Mouse (Mus musculus) kidney, embryonic 14.5 days (tissue): ENCODE data around the gene Cacnb2. TPM values are rescaled to one million over a fixed set of nuclear protein-coding genes. Genes with fewer than 3 reads are reported as not detected.

Experiments
- ATAC-seq: fragments of 200-750 bp; cut with Nextera tagmentation; 2 replicates; pipeline ENCODE4 v1.8.0; 2017; ENCODE audit warnings: moderate number of reproducible peaks, mild to moderate bottlenecking, moderate TSS enrichment, moderate library complexity; ENCODE audit not compliant: low FRiP score, low TSS enrichment
- H3K27ac ChIP-seq: fragments of 300-500 bp; sonication (generic); 2 replicates; pipeline ENCODE4 v1.5.1; 2014; ENCODE audit warnings: low read depth, mild to moderate bottlenecking, low read length, moderate library complexity, mixed read lengths
- H3K27me3 ChIP-seq: fragments of 300-500 bp; sonication (generic); 2 replicates; pipeline ENCODE4 v1.6.1; 2014; ENCODE audit warnings: mild to moderate bottlenecking, low read length; ENCODE audit not compliant: control insufficient read depth, insufficient read depth
- H3K36me3 ChIP-seq: fragments of 300-500 bp; sonication (generic); 2 replicates; pipeline ENCODE4 v1.6.1; 2014; ENCODE audit warnings: low read length, mixed read lengths; ENCODE audit not compliant: control insufficient read depth, insufficient read depth
- H3K4me1 ChIP-seq: fragments of 300-500 bp; sonication (generic); 2 replicates; pipeline ENCODE4 v1.6.1; 2014; ENCODE audit warnings: low read length, mixed read lengths; ENCODE audit not compliant: control insufficient read depth, insufficient read depth
- H3K4me2 ChIP-seq: fragments of 300-500 bp; sonication (generic); replicated peaks from 2 replicates; pipeline ENCODE4 v1.6.1; 2014; ENCODE audit warnings: low read depth, mild to moderate bottlenecking, low read length
- H3K4me3 ChIP-seq: fragments of 300-500 bp; sonication (generic); 2 replicates; pipeline ENCODE4 v1.5.1; 2014; ENCODE audit warnings: mild to moderate bottlenecking, low read length
- H3K9ac ChIP-seq: fragments of 300-500 bp; sonication (generic); 2 replicates; pipeline ENCODE4 v1.6.1; 2014; ENCODE audit warnings: low read depth, mild to moderate bottlenecking, low read length, moderate library complexity
- H3K9me3 ChIP-seq: fragments of 300-500 bp; sonication (generic); 2 replicates; pipeline ENCODE4 v1.6.1; 2016; ENCODE audit warnings: low read length; ENCODE audit not compliant: control insufficient read depth
- WGBS: fragments of 180-500 bp; shearing (Covaris S2); extraction: QIAGEN DNeasy Blood & Tissue Kit; methylation state at CpG from one replicate; pipeline ENCODE4 v1.1.7; 2014; 5-methylcytosine and 5-hydroxymethylcytosine counted together
- polyA plus RNA-seq: library from polyadenylated mRNA; unstranded; fragments of >200 nt; fragmentation: Nextera tagmentation; extraction: Ambion mirVana; gene quantifications from 2 replicates; pipeline ENCODE4 v1.2.1, GENCODE M21; 2014

The Cacnb2 gene
- polyA plus RNA-seq, 1 experiment from 2014 or later = 1.7 TPM

DNA sequence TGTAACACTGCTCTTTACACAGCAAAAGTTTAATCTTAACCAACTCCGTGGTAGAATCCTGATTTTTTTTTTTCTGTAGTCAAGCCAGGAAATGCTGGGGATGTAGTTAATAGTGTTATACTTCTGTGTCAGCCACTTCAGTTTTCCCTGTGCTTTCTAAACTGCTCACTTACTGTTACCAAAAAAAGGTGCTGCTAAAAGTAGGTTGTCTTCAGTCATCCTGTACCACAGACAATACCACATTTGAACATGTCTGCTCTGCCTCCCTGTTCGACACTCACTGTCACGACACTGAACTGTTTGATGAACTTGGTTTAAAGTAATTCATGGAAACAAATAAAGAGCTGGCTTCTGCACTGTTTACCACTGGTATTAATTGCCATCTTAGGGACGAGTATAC lies 385.6 kb downstream of the Cacnb2 start:
- Histone ChIP-seq H3K4me3 (no peak overlapping the region), H3K9me3 (no peaks in the 10 kb centered on the region), H3K9ac (no peak overlapping the region), H3K27ac (no peak overlapping the region), H3K36me3 (no peaks in the 10 kb centered on the region), H3K27me3 (no peaks in the 10 kb centered on the region), H3K4me2 (no peak overlapping the region), H3K4me1 (no peaks in the 10 kb centered on the region)
- WGBS = 89% methylated on average over 4 of the region's 4 CpGs
- ATAC-seq = no peak

DNA sequence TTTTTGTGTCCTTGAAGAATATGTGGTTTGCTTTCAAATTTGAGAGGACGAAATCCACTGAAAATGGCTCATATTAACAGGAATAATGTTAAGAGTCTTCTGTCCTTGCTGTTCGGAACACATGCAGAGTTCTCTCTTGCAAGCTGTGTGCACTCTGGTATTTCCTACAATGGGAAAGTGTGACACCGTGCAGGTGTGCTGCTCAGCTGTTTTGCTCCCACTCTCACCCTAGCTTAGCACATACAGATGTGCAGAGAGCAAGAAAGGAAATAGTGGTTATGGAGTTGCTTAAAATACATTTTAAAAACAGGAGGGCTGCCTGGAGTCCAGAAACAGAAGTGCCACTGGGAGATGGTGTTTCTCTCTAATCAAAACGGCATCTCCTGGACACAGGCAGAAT lies 386.5 kb downstream of the Cacnb2 start:
- H3K9ac ChIP-seq = no peak overlapping the region
- no peaks in the 10 kb centered on the region for H3K36me3 ChIP-seq
- H3K4me3 ChIP-seq = no peak overlapping the region
- no peaks in the 10 kb centered on the region for H3K27me3 ChIP-seq
- 93% methylated on average over 4 of the region's 4 CpGs for WGBS
- H3K4me2 ChIP-seq = no peak overlapping the region
- H3K4me1 ChIP-seq = no peaks in the 10 kb centered on the region
- no peaks in the 10 kb centered on the region for H3K9me3 ChIP-seq
- H3K27ac ChIP-seq = no peak overlapping the region
- ATAC-seq = no peak

DNA sequence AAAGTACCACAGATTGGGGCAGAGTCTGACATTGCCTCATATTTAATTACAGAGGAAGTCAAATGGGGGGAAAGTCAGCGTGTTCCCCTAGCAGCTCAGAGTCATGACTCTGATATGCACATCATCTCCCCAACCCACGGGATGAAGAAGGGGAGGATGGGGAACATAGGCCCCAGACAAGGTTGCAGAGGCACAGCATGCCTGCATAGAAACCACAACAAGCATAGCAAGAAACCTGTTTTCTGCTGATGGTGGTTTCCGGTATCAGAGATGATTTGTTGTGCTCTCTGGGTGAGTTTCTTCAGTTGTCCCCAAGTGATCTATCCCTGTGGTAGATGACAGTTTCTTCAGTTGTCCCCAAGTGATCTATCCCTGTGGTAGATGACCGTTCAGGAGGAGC lies 389.6 kb downstream of the Cacnb2 start:
- no peak for ATAC-seq
- Histone ChIP-seq H3K9me3 (no peaks in the 10 kb centered on the region), H3K4me1 (no peaks in the 10 kb centered on the region), H3K9ac (no peak overlapping the region), H3K36me3 (no peaks in the 10 kb centered on the region; the same call in 1 of the 2 replicates), H3K4me2 (no peak overlapping the region), H3K27me3 (no peaks in the 10 kb centered on the region), H3K27ac (no peak overlapping the region), H3K4me3 (no peak overlapping the region)
- 85% methylated on average over 4 of the region's 4 CpGs for WGBS

DNA sequence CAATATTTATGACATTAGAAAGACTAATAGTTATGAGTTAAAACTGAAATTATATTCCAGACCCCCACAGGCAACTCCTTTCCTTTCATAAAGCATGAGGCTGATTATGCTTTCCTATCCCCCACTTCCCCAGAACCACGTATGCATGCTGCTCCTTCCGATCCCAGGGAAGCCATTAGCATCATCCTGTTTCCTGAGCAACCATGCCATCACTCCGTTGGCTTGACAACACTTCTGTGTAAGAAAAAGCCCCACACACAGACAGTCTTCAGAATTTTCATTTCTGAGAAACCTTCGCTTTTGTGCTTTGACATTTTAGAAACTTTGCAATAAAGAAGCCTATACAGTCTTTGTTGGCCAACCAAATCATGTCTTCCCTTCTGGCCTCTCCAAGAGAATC lies 393.1 kb downstream of the Cacnb2 start:
- no peak for ATAC-seq
- H3K27me3 ChIP-seq = no peaks in the 10 kb centered on the region
- no peak overlapping the region for H3K27ac ChIP-seq
- WGBS = 81% methylated on average over 4 of the region's 4 CpGs
- no peak overlapping the region for H3K9ac ChIP-seq
- H3K4me3 ChIP-seq = no peak overlapping the region
- H3K4me1 ChIP-seq = no peaks in the 10 kb centered on the region
- no peaks in the 10 kb centered on the region for H3K9me3 ChIP-seq
- no peaks in the 10 kb centered on the region; the same call in 1 of the 2 replicates for H3K36me3 ChIP-seq
- H3K4me2 ChIP-seq = no peak overlapping the region

DNA sequence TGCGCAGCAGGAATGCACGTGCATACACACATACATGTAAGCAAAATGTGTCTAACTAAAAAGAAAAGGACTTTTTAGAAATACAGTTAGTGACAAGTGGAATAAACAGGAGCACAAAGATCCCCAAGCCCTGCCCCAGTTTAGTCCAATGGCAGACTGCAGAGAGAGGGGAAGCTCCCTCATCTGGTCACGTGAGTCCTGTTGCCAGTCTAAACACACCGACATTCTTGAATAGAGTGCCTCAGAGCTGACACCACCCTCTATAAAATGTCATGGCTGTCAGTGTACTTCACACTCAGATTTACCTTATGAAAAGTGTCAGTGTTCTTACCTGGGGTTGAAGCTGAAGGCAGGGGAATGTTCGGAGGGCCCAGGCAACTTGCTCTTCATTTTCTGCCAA lies 394.9 kb downstream of the Cacnb2 start:
- H3K4me2 ChIP-seq = no peak overlapping the region
- no peaks in the 10 kb centered on the region for H3K9me3 ChIP-seq
- no peaks in the 10 kb centered on the region for H3K4me1 ChIP-seq
- WGBS = 90% methylated on average over 5 of the region's 5 CpGs
- no peaks in the 10 kb centered on the region for H3K27me3 ChIP-seq
- H3K9ac ChIP-seq = no peak overlapping the region
- ATAC-seq = no peak
- H3K36me3 ChIP-seq = no peaks in the 10 kb centered on the region; the same call in 1 of the 2 replicates
- no peak overlapping the region for H3K27ac ChIP-seq
- no peak overlapping the region for H3K4me3 ChIP-seq

DNA sequence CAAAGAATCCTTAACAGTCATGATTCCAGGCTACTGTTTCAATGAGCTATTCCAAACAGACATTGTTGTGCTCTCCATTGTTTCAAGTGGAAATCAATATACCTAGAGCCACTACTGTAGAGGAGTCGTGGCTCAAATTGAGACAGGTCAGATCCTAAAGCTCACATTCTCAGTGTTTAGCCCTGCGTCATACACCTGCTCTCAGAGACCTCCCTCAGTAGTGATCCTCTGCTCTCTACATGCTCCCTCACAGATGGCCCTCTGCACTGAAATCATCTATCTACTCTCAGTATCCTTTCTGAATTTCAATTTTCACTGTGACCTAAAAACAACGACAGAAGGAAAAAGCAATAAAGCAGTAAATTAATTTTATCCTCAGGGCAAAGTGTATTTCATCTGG lies 404.6 kb downstream of the Cacnb2 start:
- 82% methylated on average over 3 of the region's 3 CpGs for WGBS
- Histone ChIP-seq H3K27ac (no peak overlapping the region), H3K36me3 (0 out of 2 replicates have a peak, but pooled peaks cover 2% of the 10 kb centered on the region), H3K4me1 (no peaks in the 10 kb centered on the region), H3K27me3 (no peaks in the 10 kb centered on the region), H3K4me2 (no peak overlapping the region), H3K9ac (no peak overlapping the region), H3K4me3 (no peak overlapping the region), H3K9me3 (no peaks in the 10 kb centered on the region)
- peak; percentile 24; the same call in 1 of the 2 replicates for ATAC-seq

DNA sequence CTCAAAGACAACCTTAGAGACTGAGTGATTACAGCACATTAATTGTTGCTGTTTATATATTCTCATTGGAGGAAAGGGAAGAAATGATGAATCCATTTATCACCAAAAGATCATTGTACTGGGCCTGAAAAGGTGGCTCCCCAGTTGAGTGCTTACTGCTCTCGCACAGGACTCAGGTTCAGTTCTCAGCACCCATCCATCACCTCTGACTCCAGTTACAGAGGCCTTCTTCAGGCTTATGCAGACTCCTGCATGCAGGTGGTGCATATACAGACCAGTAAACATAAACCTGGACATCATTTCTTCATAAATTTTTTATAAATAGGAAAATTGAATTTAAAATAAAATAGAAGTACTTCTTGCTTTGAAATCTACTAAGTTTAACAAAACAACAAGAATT lies 405.2 kb downstream of the Cacnb2 start:
- ATAC-seq = no peak
- H3K4me3 ChIP-seq = no peak overlapping the region
- H3K9me3 ChIP-seq = no peaks in the 10 kb centered on the region
- no peak overlapping the region for H3K4me2 ChIP-seq
- H3K27me3 ChIP-seq = no peaks in the 10 kb centered on the region
- WGBS = 81% methylated on average over 1 of the region's 1 CpGs
- H3K27ac ChIP-seq = no peak overlapping the region
- H3K4me1 ChIP-seq = no peaks in the 10 kb centered on the region
- H3K36me3 ChIP-seq = 0 out of 2 replicates have a peak, but pooled peaks cover 2% of the 10 kb centered on the region
- H3K9ac ChIP-seq = no peak overlapping the region

DNA sequence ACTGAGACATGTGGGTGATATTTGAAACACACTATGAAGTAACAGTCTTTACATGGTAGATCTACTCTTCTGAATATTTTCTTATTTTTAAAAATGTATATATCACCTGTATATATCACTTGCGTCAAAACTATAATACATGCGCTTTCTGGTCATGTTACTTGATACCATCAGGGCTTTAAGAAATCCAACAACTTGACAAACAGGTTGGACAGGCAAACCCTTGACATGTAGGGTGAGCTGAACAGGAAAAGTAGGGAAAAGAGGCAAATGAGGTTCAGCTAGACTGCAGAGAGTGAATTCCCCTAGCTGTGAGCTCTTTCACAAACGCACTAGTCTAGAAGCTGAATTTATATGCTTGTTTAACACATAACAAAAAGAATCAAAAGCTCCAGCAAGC lies 423.9 kb downstream of the Cacnb2 start:
- Histone ChIP-seq H3K4me2 (no peak overlapping the region), H3K27me3 (no peaks in the 10 kb centered on the region), H3K9me3 (no peaks in the 10 kb centered on the region), H3K4me1 (no peaks in the 10 kb centered on the region), H3K36me3 (no peaks in the 10 kb centered on the region; the same call in 1 of the 2 replicates), H3K4me3 (no peak overlapping the region), H3K27ac (no peak overlapping the region), H3K9ac (no peak overlapping the region)
- no peak for ATAC-seq
- WGBS = 85% methylated on average over 3 of the region's 3 CpGs

DNA sequence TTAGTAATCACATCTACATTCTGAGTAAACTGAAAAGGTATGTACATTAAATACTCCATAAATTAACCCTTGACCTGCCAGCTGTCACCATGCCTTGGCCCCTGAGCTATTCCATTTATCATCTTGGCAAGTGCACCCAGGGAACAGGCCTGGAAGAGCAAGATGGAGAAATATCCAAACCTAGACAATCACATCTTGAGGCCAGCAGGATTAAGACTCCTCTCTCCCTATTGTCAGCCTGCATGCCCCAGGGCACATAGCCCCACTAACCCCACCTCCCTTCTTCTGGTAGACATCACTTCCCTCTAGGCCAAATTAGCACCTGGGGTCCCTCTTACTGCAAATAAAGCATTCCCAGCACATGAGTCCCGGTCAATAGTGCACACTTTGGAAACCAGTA lies 424.9 kb downstream of the Cacnb2 start:
- 71% methylated on average over 1 of the region's 1 CpGs for WGBS

More for the DNA sequence above, 424.9 kb downstream of the Cacnb2 start:
- no peaks in the 10 kb centered on the region for H3K27me3 ChIP-seq
- ATAC-seq = no peak
- no peaks in the 10 kb centered on the region for H3K9me3 ChIP-seq
- no peaks in the 10 kb centered on the region; the same call in 1 of the 2 replicates for H3K36me3 ChIP-seq
- no peak overlapping the region for H3K9ac ChIP-seq
- H3K4me2 ChIP-seq = no peak overlapping the region
- H3K4me3 ChIP-seq = no peak overlapping the region
- H3K27ac ChIP-seq = no peak overlapping the region
- no peaks in the 10 kb centered on the region for H3K4me1 ChIP-seq
